Comparison of ENCODE assay signal across 9 mouse cellular contexts in genomic region chr8:122234055-122234454, GRCm38 (mm10). TPM values are rescaled to one million over a fixed set of nuclear protein-coding genes. Genes with fewer than 3 reads are reported as not detected.
A peak's percentile ranks its signal among the peaks of the same experiment; 100 is the strongest.
DNase-seq lines count a peak whose midpoint lies in the region; ATAC-seq and TF ChIP-seq lines count a peak whose summit lies in the region.
"Had no signal": no experiment of that assay in that cellular context is flagged by ENCODE, and none has a peak within 500 bp of the region (broad histone marks: within the 10 kb centered on the region; RNA-seq: fewer than 3 reads in every experiment).

No protein-coding gene starts in this region.

- 36% methylated on average over 11 of the region's 11 CpGs for WGBS in forebrain, postnatal 0 days
- WGBS in forebrain, embryonic 11.5 days: 48% methylated on average over 11 of the region's 11 CpGs
- WGBS in heart, embryonic 16.5 days: 22% methylated on average over 11 of the region's 11 CpGs
- WGBS in stomach, embryonic 16.5 days: 23% methylated on average over 11 of the region's 11 CpGs

- DNase-seq in forebrain, postnatal 0 days: no peak
- no peak for DNase-seq in forebrain, embryonic 11.5 days (ENCODE audit: low spot score)
- DNase-seq in urinary bladder, postnatal 25 days (ENCODE audit: low spot score): peak; percentile 19
- no peak for DNase-seq in urinary bladder, postnatal 10 days (ENCODE audit: low spot score)
- DNase-seq in layer of hippocampus, postnatal 36 days: peak; percentile 50 to 52

- H3K4me3 ChIP-seq in forebrain, postnatal 0 days (ENCODE audit: low read depth, low read length): no peak overlapping the region
- H3K4me3 ChIP-seq in forebrain, embryonic 11.5 days (ENCODE audit: low read depth, low read length): no peak overlapping the region
- H3K4me3 ChIP-seq in heart, embryonic 16.5 days (ENCODE audit: low read length): no peak overlapping the region
- H3K4me3 ChIP-seq in stomach, embryonic 16.5 days (replicated peaks; ENCODE audit: low read length): no peak overlapping the region
- H3K4me3 ChIP-seq: limb, embryonic 13.5 days had no signal

- peak; percentile 22; the same call in 1 of the 2 replicates for TF ChIP-seq CTCF in forebrain, postnatal 0 days (IDR thresholded peaks at IDR 0.05; ENCODE audit: low read depth)

- H3K9me3 ChIP-seq in forebrain, postnatal 0 days (ENCODE audit: low read length): no peaks in the 10 kb centered on the region
- no peaks in the 10 kb centered on the region for H3K9me3 ChIP-seq in forebrain, embryonic 11.5 days (ENCODE audit: control insufficient read depth, low read length)
- H3K9me3 ChIP-seq in heart, embryonic 16.5 days (replicated peaks; ENCODE audit: control insufficient read depth, low read length): no peaks in the 10 kb centered on the region
- no peaks in the 10 kb centered on the region for H3K9me3 ChIP-seq in stomach, embryonic 16.5 days (replicated peaks; ENCODE audit: control insufficient read depth, low read length)
- H3K9me3 ChIP-seq: limb, embryonic 13.5 days had no signal

- no peak overlapping the region for H3K27ac ChIP-seq in forebrain, postnatal 0 days (ENCODE audit: low read depth, low read length)
- no peak overlapping the region for H3K27ac ChIP-seq in forebrain, embryonic 11.5 days (ENCODE audit: low read depth, low read length)
- peak overlapping the region; percentile 57 for H3K27ac ChIP-seq in heart, embryonic 16.5 days (ENCODE audit: low read length)
- H3K27ac ChIP-seq in stomach, embryonic 16.5 days (ENCODE audit: low read length): no peak overlapping the region
- H3K27ac ChIP-seq: limb, embryonic 13.5 days had no signal

- H3K27me3 ChIP-seq in forebrain, postnatal 0 days (ENCODE audit: insufficient read depth, low read length): no peaks in the 10 kb centered on the region; the same call in 1 of the 2 replicates
- H3K27me3 ChIP-seq in forebrain, embryonic 11.5 days (ENCODE audit: control insufficient read depth, insufficient read depth, low read length): peaks cover 21% of the 10 kb centered on the region
- H3K27me3 ChIP-seq in heart, embryonic 16.5 days (ENCODE audit: control insufficient read depth, insufficient read depth, low read length): peaks cover 13% of the 10 kb centered on the region; the same call in 1 of the 2 replicates
- H3K27me3 ChIP-seq in stomach, embryonic 16.5 days (ENCODE audit: control insufficient read depth, insufficient read depth, low read length): peaks cover 28% of the 10 kb centered on the region

- no peak overlapping the region for H3K9ac ChIP-seq in forebrain, postnatal 0 days
- no peak overlapping the region for H3K9ac ChIP-seq in forebrain, embryonic 11.5 days (ENCODE audit: low read length)
- no peak overlapping the region; the same call in 1 of the 2 replicates for H3K9ac ChIP-seq in heart, embryonic 16.5 days (ENCODE audit: low read length)
- no peak overlapping the region for H3K9ac ChIP-seq in stomach, embryonic 16.5 days (ENCODE audit: low read length)
- H3K9ac ChIP-seq: limb, embryonic 13.5 days had no signal

- ATAC-seq in forebrain, postnatal 0 days: peak; percentile 35
- no peak for ATAC-seq in forebrain, embryonic 11.5 days (replicated peaks; ENCODE audit: low FRiP score)
- ATAC-seq in heart, embryonic 16.5 days (replicated peaks; ENCODE audit: extremely low read depth, insufficient read depth, low FRiP score): peak; percentile 47
- peak; percentile 10; the same call in 1 of the 2 replicates for ATAC-seq in stomach, embryonic 16.5 days (ENCODE audit: insufficient read depth, low FRiP score)
- ATAC-seq in erythroblast, adult 5-6 weeks (replicated peaks; ENCODE audit: low FRiP score, poor library complexity, severe bottlenecking): no peak

- H3K36me3 ChIP-seq in forebrain, postnatal 0 days (ENCODE audit: insufficient read depth): no peaks in the 10 kb centered on the region
- H3K36me3 ChIP-seq in forebrain, embryonic 11.5 days (ENCODE audit: control insufficient read depth, insufficient read depth, low read length): no peaks in the 10 kb centered on the region
- no peaks in the 10 kb centered on the region for H3K36me3 ChIP-seq in heart, embryonic 16.5 days (ENCODE audit: control insufficient read depth, insufficient read depth)
- no peaks in the 10 kb centered on the region for H3K36me3 ChIP-seq in stomach, embryonic 16.5 days (ENCODE audit: control insufficient read depth, insufficient read depth, low read length)
- H3K36me3 ChIP-seq: limb, embryonic 13.5 days had no signal

- no peak overlapping the region for H3K4me2 ChIP-seq in forebrain, postnatal 0 days (ENCODE audit: low read depth)
- no peak overlapping the region for H3K4me2 ChIP-seq in forebrain, embryonic 11.5 days (ENCODE audit: low read depth, low read length, severe bottlenecking)
- H3K4me2 ChIP-seq in heart, embryonic 16.5 days (ENCODE audit: low read depth, low read length): no peak overlapping the region
- H3K4me2 ChIP-seq in stomach, embryonic 16.5 days (ENCODE audit: low read depth, low read length): no peak overlapping the region
- H3K4me2 ChIP-seq: limb, embryonic 13.5 days had no signal

- peaks cover 3% of the 10 kb centered on the region; the same call in 1 of the 2 replicates for H3K4me1 ChIP-seq in forebrain, postnatal 0 days (ENCODE audit: insufficient read depth)
- H3K4me1 ChIP-seq in forebrain, embryonic 11.5 days (replicated peaks; ENCODE audit: control insufficient read depth, insufficient read depth, low read length): 0 out of 2 replicates have a peak, but pooled peaks cover 3% of the 10 kb centered on the region
- peaks cover 28% of the 10 kb centered on the region for H3K4me1 ChIP-seq in heart, embryonic 16.5 days (ENCODE audit: control insufficient read depth, insufficient read depth, low read length)
- H3K4me1 ChIP-seq in stomach, embryonic 16.5 days (ENCODE audit: control insufficient read depth, insufficient read depth, low read length): peaks cover 20% of the 10 kb centered on the region

RNA-seq across cellular contexts. Expression of gene Zfpm1, which starts 47.9 kb away (rescaled TPM):
- total RNA-seq in forebrain, postnatal 0 days (2014; rRNA removed): 9.5 and 10.1 TPM in 2 replicates
- polyA plus RNA-seq in forebrain, postnatal 0 days (2015; fragmentation: Nextera tagmentation; extraction: Ambion mirVana): 0.87 and 1.1 TPM in 2 replicates
- 1.4 and 2.1 TPM in 2 replicates for polyA plus RNA-seq in forebrain, embryonic 11.5 days (2014; fragmentation: Nextera tagmentation; extraction: Ambion mirVana)
- 2.9 and 3.1 TPM in 2 replicates for polyA plus RNA-seq in heart, embryonic 16.5 days (2015; fragmentation: Nextera tagmentation; extraction: Ambion mirVana)
- 10 to 100 TPM; 34.7 to 36.9 TPM for total RNA-seq in layer of hippocampus, postnatal 36 days (2021)
- polyA plus RNA-seq in stomach, embryonic 16.5 days (2015; fragmentation: Nextera tagmentation; extraction: Ambion mirVana): 2.0 and 2.1 TPM in 2 replicates
- total RNA-seq in erythroblast, adult 5-6 weeks (2015; ENCODE audit: low replicate concordance): 54.2 and 55.4 TPM in 2 replicates
- 196 and 459 TPM in 2 replicates for total RNA-seq in erythroblast, adult 5-6 weeks (2017; ENCODE audit: low replicate concordance)

Comparison
In these comparisons a context has a peak if more than half of its experiments do, and no peak if none do; other contexts are left out.
1. ATAC-seq: peak in forebrain, postnatal 0 days (single experiment), heart, embryonic 16.5 days (single experiment) and stomach, embryonic 16.5 days (single experiment); none in forebrain, embryonic 11.5 days (single experiment) and erythroblast, adult 5-6 weeks (single experiment).
2. DNase-seq: peak in urinary bladder, postnatal 25 days (single experiment) and layer of hippocampus, postnatal 36 days (2 of 2); none in forebrain, postnatal 0 days (single experiment), forebrain, embryonic 11.5 days (single experiment) and urinary bladder, postnatal 10 days (single experiment).